Mouse (Mus musculus): ENCODE measurements at regions not wholly inside any gene's neighbourhood (a gene's known extent, or its start where the extent isn't known, plus 50 kb on each side); places are given as distances from the start of the nearest gene placed in this dataset.

DNA sequence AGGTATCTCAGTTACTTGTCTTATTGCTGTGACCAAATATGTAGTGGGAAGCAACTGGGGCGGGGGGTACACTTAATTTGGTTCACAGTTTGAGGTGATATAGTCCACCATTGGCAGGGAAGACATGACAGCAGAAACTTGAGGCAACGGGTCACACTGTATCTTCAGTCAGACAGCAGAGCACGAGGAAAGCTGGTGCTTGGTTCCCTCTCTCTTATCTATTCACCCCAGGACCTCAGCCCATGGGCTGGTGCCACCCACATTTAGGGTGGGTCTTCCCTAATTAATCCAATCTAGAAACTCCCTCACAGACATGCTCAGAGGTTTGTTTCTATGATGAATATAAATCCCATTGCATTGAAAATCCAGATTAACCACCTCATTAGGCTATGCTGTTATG lies 56.5 kb downstream of the Otud1 start:
- DNase-seq: no peak

DNA sequence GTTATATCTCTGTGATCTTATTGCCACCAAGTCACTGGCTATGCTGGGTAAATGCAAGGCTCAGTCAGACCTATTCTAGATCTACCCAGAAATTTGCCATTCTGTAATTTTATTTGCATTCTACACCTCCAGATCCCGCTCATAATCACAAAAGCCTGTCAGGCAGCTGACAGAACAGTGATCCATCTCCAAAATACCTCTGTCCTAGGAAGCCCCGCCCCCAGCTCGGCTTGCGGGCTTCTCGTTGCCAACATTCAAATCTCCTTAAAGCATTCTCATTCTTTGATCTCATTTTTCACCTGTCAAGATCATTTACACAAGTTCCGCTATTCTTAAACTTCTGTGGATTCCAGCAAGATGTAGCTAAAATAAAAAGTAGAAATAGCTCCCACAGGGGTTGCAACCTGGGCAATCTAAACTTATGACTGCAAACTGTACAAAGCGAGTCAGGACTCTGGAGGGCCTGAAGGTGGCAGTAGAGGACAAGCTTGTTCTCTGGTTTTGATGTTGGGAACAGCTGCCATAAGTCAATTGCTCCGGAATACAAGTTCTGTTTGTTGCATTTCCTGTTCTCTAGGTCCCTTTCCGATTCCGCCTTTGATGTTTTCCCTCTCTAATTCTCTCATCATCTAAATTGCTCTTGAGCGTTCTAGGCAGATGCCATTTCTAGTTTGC lies 58.1 kb downstream of the Otud1 start:
- peak; percentile 77 for DNase-seq

DNA sequence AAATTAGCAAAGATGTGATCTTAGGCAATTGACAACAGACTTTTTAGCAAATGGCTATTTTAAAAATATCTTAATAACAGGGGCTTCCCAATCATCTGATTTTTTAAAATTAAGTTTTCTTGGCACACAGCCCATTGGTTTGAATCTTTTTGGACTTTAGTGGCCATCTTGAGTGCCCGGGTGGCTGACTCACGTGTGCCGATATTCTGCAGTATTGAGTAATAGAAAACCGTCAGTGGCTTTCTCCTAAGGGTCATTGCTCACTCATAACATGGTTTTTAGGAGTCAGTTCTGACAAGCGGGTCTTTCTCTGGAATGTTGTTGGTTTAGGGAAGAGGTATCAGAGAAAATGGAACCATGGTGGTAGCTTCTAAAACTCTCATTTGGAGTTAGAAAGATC lies 58.8 kb downstream of the Otud1 start:
- no peak for DNase-seq

DNA sequence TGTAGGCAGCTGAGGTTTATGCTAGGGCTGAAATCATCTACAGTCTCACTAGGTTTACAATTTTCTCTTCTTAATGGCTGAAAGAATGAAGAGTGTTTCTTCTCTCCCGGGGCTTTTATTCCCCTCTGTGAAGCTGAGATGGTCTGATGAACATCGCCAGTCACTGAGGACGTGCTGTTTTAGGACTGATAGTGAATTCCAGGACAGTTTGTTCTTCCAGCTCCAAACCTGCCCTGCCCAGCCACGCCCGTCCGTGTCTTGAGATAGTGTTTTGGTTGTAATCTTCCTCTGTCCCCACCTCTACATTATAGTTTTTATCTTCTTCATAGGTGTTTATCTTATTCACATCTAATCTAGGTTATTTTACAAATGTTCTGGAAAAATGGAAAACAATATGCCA lies 68.5 kb downstream of the Otud1 start:
- DNase-seq: no peak

DNA sequence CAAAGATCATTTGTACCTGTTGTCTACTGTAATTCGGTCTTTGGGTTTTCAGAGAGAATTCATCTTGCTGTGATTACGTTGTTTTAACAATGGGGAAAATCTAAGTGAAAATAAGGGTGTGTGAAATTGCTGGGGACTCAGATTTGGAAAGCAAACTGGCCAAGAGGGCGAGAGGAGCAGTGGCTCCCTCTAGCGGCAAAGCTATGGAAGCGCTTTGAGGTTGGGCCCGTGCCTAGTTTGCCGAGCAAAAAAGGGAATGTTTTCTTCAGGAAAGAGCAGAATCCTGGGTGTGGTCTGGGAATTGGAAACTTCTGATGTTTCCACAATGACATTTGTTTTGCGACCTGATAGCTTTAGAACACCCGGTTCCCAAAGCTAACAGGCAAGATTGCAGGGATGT lies 69.4 kb downstream of the Otud1 start:
- DNase-seq: peak; percentile 43

DNA sequence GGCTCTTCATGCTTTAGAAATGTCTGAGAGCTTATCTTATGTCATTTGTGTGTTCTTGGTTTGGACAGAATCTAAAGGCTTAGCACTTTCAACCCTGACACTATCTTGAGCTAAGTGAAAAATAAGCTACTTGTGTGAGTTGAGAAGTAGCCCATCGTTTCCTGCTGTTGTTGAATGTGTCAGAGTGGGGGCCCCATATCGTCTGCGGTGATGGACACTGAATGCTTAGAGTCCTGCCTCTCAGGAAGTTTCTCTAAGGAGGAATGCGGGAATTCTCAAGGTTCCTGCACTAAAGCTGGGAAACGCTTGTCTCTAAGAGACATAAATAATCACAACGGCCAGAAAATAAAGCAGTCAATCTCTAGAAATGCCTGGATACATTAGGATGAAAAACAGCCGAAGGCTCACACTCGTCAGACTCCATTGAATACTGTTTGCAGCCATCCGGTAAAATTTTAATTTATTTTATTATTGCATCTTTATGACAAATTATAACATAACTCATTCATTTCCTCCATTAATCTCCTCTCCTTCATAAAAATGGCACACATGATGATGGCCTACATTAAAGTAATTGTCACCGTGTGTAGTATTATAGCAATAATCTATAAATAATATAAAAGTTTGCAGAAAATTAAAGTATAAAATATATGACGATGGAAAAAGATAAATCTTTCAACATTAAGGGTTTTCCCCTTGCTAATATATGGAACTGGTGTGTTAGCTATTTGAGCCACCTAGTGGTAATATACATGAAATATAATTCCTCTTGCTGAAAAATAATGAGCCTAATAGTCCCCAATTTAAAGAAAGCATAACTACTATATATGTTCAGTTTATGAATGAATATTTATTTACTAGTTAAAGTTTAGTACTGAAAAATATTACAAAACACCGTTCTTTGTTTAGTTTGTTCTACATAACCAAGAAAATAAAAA lies 75.6 kb downstream of the Otud1 start:
- no peak for DNase-seq

DNA sequence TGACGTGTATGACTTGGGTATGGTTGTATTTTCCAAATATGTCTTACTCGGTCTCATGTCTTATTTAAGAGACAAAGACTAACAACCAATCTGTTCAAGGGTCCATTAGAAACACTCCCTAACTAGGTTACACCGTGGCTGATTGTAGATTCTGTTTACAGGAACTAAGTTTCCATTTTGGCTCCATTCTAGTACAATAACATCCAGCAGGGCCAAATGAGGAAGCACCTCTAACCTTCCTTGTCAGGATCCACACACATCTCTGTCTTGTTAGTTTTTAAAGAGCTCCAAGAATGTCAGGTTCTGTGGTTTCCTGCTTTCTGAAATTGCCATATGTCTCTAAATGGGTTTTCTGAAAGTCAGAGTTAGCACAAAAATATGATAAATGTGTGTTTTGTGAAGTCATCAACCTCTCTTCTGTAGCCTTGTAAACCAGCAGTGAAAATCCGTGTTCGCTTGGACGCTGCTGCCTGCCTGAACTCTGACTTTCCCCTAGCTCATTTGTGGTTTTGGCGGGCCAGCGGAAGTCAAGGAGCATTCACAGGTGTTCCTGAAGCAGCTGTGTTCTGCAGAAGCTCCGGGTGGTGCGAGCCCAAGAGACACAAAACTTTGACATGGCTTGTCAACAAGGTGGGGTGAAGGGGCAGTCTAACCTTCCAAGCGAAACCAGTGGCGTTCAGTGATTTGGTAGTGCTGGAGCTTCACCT lies 76.8 kb downstream of the Otud1 start:
- DNase-seq: peak; percentile 77

DNA sequence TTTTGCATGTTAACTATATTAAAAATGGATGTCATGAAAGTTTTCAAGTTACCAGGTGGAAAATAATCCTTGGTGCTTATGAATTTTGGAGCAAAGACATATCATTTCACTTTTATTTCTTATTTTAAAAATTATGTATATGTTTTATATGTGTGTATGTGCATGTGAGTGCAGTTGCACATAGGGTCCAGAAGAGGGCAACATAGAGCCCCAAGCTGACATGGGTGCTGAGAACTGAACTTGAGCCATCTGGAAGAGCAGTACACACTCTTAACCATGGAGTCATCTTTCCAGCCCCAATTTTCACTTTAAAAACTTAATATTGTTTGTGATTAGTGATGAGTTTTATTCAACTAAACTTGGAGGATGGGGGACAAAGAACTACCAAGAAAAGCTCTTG lies 84.0 kb downstream of the Otud1 start:
- DNase-seq: no peak

DNA sequence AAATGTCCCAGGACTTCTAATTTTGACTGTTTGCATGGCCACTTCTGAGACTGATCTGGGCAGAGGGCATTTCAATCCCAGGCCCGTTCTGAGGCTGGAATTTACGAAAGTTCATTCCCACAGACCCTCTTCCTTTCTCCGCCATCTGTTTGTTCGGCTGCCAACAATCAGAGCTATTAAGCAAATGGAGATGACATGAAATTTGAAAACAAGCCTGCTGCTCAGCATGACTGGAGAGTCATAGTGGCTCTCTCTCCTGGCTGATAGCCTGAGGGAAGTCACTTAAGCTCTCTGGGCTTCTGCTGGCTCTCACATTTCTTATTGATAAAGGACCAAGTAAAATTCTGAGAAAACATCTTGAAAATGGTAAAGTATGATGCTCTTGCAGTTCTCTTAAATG lies 85.9 kb downstream of the Otud1 start:
- DNase-seq: no peak

DNA sequence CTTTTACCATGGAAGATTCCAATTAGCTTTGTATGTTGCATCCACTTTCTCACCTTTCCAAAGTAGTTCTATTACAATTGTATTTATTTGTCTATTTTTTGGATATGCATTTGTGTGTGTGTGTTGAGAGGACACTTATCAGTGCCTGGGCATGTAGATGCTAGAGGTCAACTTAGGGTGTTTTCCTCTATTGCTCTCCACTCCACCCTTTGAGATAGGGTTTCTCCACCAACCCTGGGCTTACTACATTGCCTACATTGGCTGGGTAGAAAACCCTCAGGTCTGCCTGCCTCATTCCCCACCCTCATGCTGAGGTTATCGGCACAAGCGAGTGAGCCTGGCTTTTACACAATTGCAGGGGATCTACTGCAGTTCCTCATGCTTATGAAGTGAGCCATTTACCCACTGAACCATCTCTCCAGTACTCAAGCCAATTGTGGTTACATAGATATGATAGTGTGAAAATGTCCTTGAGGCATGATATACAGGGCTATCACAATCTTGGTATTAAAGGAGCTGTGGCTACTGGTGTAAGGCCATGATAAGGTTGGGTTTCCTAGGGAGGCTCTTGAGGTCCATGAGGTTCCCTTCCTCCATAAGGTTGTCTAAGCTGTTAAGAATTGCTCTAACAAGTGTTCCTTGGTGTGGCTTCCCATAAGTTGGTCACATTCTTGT lies 87.6 kb downstream of the Otud1 start:
- DNase-seq: no peak

DNA sequence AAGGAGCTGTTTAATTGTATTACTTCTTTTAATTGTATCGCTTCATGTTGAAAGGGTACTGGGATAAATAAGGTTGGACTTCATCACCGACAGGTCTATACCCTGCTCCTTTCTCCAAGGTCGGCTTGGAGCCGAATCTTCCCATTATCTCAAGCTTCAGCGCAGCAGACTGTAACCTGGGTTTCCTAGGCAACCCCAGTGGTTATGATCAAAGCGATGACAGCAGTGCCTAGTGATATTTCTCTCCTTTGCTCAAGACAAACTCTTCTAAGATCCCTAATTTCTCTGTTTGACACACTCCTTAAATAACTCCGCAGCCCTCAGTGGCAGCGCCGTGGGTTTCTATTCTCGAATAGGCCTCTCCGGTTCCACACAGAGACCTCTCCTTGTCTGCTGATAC lies 95.2 kb downstream of the Otud1 start:
- DNase-seq: no peak

DNA sequence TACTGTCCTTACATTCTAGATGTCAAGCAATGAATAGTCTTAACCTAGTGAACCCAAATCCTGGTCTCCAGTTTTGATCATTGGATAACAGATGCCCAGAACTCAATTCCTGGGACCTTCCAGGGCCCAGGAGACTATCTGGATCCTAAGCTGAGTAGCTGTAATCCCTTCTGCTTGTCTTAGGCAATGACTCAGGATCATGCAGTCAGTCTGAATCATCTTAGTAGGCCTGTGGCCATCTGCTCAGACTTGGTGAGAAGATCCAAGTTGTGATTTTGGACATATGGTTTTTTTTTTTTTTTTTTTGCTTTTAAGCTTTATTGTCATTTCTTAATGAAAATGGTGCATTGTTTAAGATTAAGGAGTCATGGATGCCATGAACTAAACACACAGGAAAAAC lies 95.9 kb downstream of the Otud1 start:
- no peak for DNase-seq

DNA sequence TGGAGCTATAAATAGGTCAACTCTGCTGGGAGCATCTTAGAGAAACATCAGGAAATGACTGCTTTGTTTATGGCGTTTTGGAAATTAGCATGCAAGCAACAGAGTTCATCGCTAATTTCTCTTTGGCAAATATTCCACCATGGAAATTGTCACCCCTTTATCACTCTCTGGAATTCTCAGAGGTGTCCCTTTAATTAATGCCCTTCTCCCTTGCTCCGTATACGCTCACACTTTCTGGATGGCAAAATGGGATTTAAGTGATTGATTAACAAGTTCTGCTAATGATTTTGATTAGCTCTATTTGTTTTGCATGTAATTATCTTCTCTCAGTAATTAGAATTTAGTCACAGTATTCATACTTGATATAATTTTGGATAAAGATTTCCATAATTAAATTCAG lies 100.4 kb downstream of the Otud1 start:
- DNase-seq: no peak

DNA sequence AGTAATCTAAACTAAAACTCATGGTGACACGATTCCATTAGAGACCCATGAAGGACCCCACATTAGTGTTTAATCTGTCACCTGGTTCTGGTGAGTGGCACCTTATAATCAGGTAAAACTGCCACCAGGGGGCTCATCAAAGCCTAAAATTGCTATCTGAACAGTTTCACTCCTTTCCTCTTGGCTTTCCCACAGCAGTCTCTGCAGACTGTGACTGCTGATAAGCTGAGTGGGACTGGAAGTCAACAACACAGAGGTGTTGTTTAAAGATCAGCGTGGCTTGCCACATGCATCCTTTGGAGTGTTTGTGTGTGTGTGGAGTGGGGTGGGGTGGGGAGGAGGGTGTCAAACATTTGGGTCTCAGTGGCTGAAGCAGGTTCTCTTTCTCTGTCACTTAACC lies 101.6 kb downstream of the Otud1 start:
- peak; percentile 2 for DNase-seq

DNA sequence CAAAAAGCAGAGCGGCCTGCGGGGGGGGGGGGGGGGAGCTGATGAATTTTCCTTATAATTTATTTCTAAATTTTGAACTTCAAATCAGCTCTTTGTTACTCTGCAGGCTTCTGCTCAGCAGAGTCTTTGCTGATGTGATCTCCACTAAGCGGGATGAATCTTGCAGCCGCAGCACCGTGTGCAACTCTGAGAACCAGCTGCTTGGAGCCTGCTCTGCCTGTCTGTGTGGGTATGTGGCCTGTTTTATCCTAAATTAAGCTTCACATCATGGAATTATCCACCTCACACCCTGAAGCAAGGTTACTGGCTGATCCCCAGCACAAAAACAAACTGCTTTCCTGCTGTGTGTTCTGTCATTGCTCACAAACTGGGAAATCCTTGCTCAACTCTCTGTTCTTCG lies 102.0 kb downstream of the Otud1 start:
- DNase-seq: no peak

DNA sequence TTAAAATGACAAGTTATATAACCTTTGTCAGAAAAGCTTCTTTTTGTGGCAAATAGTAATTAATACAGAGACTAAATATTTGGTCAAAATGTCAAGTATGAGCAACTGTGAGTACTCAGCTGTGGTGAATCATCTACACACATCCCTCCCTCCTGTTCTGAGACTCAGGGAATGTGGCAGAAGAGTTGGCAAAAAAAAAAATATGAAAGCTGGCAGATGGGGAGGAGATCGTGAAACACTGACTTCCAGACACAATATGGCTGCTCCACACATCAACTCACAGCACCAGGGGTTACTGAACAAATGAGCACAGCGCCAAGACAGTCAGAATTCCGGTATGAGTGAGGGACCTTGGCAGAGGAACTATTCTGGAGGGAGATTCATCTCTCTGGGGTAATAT lies 105.4 kb downstream of the Otud1 start:
- DNase-seq: no peak

DNA sequence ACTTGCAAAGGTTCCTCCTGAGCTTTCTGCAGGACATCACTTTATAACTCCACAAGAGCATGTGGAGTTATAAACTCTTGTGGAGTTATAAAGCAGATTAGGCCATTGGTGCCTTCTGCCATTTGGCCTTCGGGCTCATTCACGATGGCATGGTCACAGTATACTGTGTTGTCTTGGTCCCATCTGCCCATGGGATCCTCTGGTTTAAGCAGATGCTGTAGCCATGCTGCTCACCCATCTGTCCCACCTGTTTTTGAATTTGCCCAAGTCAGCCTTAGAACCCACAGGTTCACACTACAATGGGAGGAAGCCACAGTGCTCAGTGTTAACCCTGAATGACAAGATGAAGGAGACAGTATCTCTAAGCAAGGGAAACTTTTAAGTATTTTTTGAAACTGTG lies 124.7 kb upstream of the Etl4 start:
- no peak for DNase-seq

DNA sequence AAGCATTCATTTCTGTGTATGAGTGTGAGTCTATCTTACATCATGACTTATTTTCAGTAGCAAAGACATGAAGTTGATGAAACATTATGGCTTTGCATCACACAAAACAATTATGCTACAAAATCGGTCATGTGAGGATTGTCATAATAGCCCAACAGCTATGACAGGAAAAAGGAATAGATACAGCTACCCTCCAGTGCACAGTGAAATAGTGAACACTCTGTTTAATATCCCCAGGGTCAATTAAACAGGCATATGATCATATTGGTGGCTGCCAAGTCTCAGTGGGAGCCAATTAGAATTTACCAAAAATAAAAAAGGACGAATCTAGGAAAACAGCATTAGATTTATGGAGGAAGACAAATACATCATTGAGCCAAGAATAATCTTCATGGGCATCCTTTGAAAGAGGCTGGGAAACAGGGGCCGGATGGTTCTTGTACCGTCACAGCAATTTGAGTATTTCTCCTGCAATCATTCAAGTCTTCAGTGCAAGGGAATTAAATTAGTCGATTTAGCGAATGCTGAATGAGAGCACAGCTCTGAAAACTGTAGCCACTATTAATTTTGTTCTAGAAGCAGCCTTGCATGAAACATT lies 123.8 kb upstream of the Etl4 start:
- no peak for DNase-seq

DNA sequence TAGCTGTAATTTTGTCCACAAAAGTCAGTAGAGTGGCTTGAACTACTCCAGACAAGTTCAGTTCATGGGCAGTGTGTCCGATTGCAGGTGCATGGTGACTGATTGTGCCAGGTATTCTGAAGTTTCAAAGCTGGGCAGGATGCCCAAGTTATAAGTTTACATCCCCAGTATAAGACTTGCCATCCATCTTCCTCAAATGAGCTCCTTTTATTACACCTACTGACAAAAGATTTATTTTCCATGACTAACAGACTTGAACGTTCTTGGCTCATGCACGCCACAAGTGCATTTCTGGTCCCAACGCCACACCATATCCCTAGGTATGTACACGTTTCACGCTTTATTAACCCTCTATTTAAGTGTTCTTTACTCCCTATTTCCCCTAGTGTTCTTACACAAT lies 117.4 kb upstream of the Etl4 start:
- DNase-seq: no peak

DNA sequence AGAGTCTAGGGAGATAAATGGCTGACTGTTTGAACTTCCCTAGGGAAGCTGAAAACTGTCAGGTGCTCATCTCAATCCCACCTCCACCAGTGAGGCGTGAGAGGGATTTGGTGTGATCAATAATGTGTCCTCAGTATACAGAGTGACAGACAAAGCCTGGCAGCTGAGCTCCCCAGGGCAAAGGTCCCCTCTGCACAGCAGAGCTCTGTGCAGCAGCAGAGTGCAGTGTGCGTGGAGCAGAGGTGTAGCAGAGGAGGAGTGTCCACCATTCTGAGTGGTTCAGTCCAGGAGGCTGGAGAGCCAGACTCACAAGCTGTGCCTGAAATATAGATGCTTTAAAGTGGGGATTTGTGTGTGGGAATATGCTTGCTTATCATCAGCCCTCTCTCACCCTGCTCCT lies 112.8 kb upstream of the Etl4 start:
- DNase-seq: no peak
